11 mouse cellular contexts compared by ENCODE assay signal in genomic region chr12:112696806-112697425, GRCm38 (mm10).
"Had no signal": no experiment of that assay in that cellular context is flagged by ENCODE, and none has a peak within 500 bp of the region (broad histone marks: within the 10 kb centered on the region; RNA-seq: fewer than 3 reads in every experiment).

No protein-coding gene starts in this region.

- DNase-seq: kidney, postnatal 10 days; kidney, postnatal 36 days; left cerebral cortex, postnatal 4 days; liver, postnatal 0 days; lung, embryonic 14.5 days; right cerebral cortex, adult 18-20 months; right cerebral cortex, postnatal 14 days; right cerebral cortex, postnatal 4 days; thymus, adult 2 months; thymus, postnatal 14 days; thymus, postnatal 4 days had no signal
